In the genomic region with DNA sequence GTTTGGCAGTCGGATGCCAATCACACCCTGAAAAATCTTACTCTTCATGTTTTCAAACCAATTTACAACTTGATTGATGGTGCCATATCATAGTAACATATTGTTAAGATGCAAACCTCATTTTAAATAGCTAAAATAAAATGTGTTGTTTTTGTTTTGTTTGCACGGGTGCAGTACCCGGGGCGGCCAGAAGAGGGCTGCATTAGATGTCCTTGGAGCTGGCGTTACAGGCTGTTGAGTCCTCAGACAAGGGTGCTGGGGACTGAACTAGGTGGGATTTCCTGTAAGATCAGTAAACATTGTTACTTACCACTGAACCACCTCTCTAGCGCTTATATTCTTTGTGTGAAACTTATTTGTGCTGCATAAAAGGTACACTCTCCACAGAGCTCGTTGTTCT, we compare ENCODE assay signal across 10 mouse cellular contexts.
DNase-seq lines count a peak whose midpoint lies in the region; ATAC-seq and TF ChIP-seq lines count a peak whose summit lies in the region.
"Had no signal": no experiment of that assay in that cellular context is flagged by ENCODE, and none has a peak within 500 bp of the region (broad histone marks: within the 10 kb centered on the region; RNA-seq: fewer than 3 reads in every experiment).

No protein-coding gene starts in this region.

- no peak for ATAC-seq in limb, embryonic 11.5 days (ENCODE audit: insufficient number of reproducible peaks, low FRiP score, low TSS enrichment, low read depth)

- TF ChIP-seq CTCF in gastrocnemius, adult 2 months (IDR thresholded peaks at IDR 0.05): peak; percentile 80
- peak; percentile 69 for TF ChIP-seq CTCF in brain, embryonic 14.5 days (IDR thresholded peaks at IDR 0.05; ENCODE audit: borderline replicate concordance, extremely low read depth, insufficient read depth, insufficient read length)
- TF ChIP-seq CTCF in testis, adult 2 months (IDR thresholded peaks at IDR 0.05; ENCODE audit: control insufficient read depth, insufficient read depth, insufficient replicate concordance, low read depth, low read length): peak; percentile 78

- TF ChIP-seq POLR2A in brain, embryonic 14.5 days (IDR thresholded peaks at IDR 0.05; ENCODE audit: borderline replicate concordance, extremely low read depth, insufficient read depth, insufficient read length, poor library complexity, severe bottlenecking): no peak
- TF ChIP-seq POLR2A in testis, adult 2 months (IDR thresholded peaks at IDR 0.05; ENCODE audit: control insufficient read depth, low read depth, low read length): no peak

- H3K27me3 ChIP-seq in limb, embryonic 11.5 days (ENCODE audit: control insufficient read depth, insufficient read depth, low read length): peaks cover 3% of the 10 kb centered on the region; the same call in 1 of the 2 replicates
- H3K27me3 ChIP-seq in testis, adult 2 months (ENCODE audit: control insufficient read depth, insufficient read depth, low read length): no peaks in the 10 kb centered on the region

- no peaks in the 10 kb centered on the region for H3K36me3 ChIP-seq in limb, embryonic 11.5 days (ENCODE audit: control insufficient read depth, insufficient read depth, low read length)
- no peaks in the 10 kb centered on the region for H3K36me3 ChIP-seq in testis, adult 2 months (ENCODE audit: control insufficient read depth, insufficient read depth, low read length)
- H3K36me3 ChIP-seq: embryonic facial prominence, embryonic 13.5 days; limb, embryonic 15.5 days had no signal

- no peak for DNase-seq in gastrocnemius, adult 2 months
- DNase-seq in gastrocnemius, postnatal 25 days: no peak
- peak; percentile 57 for DNase-seq in right cerebral cortex, postnatal 4 days
- DNase-seq in right cerebral cortex, postnatal 36 days (ENCODE audit: low spot score in 2 of 2): no peak
- DNase-seq in brain, embryonic 14.5 days (ENCODE audit: low read depth): no peak
- DNase-seq in limb, embryonic 11.5 days (ENCODE audit: low spot score): peak; percentile 75
- no peak for DNase-seq in right cerebral cortex, postnatal 10 days (ENCODE audit: low spot score in 2 of 2)

- no peak overlapping the region for H3K27ac ChIP-seq in gastrocnemius, adult 2 months
- H3K27ac ChIP-seq in limb, embryonic 11.5 days (replicated peaks; ENCODE audit: low read depth, low read length): no peak overlapping the region
- H3K27ac ChIP-seq in testis, adult 2 months (ENCODE audit: control insufficient read depth, insufficient read depth, low read depth, low read length): no peak overlapping the region
- H3K27ac ChIP-seq: embryonic facial prominence, embryonic 13.5 days; limb, embryonic 15.5 days had no signal

- H3K4me1 ChIP-seq in limb, embryonic 11.5 days (ENCODE audit: control insufficient read depth, insufficient read depth, low read length): peaks cover 15% of the 10 kb centered on the region
- peaks cover 6% of the 10 kb centered on the region for H3K4me1 ChIP-seq in testis, adult 2 months (ENCODE audit: control insufficient read depth, insufficient read depth, low read length)

- no peak overlapping the region for H3K4me3 ChIP-seq in gastrocnemius, adult 2 months
- no peak overlapping the region for H3K4me3 ChIP-seq in limb, embryonic 11.5 days (ENCODE audit: low read depth, low read length)
- no peak overlapping the region for H3K4me3 ChIP-seq in testis, adult 2 months (ENCODE audit: control insufficient read depth, low read depth, low read length)
- H3K4me3 ChIP-seq: embryonic facial prominence, embryonic 13.5 days; limb, embryonic 15.5 days had no signal

- no peak overlapping the region for H3K4me2 ChIP-seq in limb, embryonic 11.5 days (ENCODE audit: low read depth, severe bottlenecking)
- H3K4me2 ChIP-seq: embryonic facial prominence, embryonic 13.5 days; limb, embryonic 15.5 days had no signal

- intact Hi-C loops in gastrocnemius, adult 2 months (cut with DNase I): no loop called here

- H3K9me3 ChIP-seq in limb, embryonic 11.5 days (ENCODE audit: control insufficient read depth, low read length): no peaks in the 10 kb centered on the region
- H3K9me3 ChIP-seq: embryonic facial prominence, embryonic 13.5 days; limb, embryonic 15.5 days had no signal

- WGBS in limb, embryonic 11.5 days: 39% methylated on average over 7 of the region's 7 CpGs

- H3K9ac ChIP-seq in limb, embryonic 11.5 days (ENCODE audit: low read length): no peak overlapping the region
- H3K9ac ChIP-seq: embryonic facial prominence, embryonic 13.5 days; limb, embryonic 15.5 days had no signal

Comparison
In these comparisons a context has a peak if more than half of its experiments do, and no peak if none do; other contexts are left out.
1. DNase-seq: peak in right cerebral cortex, postnatal 4 days (single experiment) and limb, embryonic 11.5 days (single experiment); none in gastrocnemius, adult 2 months (single experiment), gastrocnemius, postnatal 25 days (single experiment), right cerebral cortex, postnatal 36 days (0 of 2), brain, embryonic 14.5 days (single experiment) and right cerebral cortex, postnatal 10 days (0 of 2).
2. Peak in every context shown above with its lines, with median percentiles within 50 percentile points of each other: CTCF ChIP-seq.